Mouse (Mus musculus) c-Kit-positive CD71-positive TER-119-negative erythroid progenitor cells, embryonic 14.5 days (primary cell): ENCODE data around the gene Pym1.
"Not testable (repeated sequence)": the region's sequence is repeated elsewhere in the genome, so short reads cannot be mapped to it uniquely, and the experiment has no call there.

Source experiments
- DNase-seq: peaks from one replicate; pipeline ENCODE4 v3.0.0-alpha.2; 2013; ENCODE audit warnings: low read depth

Pym1 gene

GRCm38 (mm10) chr10:128747646-128748251 lies at the start of gene Pym1:
Pym1 (plus strand) TSS chr10:128747889.
- DNase-seq, result peak; percentile 85

GRCm38 (mm10) chr10:128699006-128699405 lies 48.7 kb upstream of the Pym1 start:
- DNase-seq, result no peak

- DNase-seq, result no peak
These were observed 48.1 kb upstream of the Pym1 start for GRCm38 (mm10) chr10:128699611-128700010.

GRCm38 (mm10) chr10:128700712-128701111 lies 47.0 kb upstream of the Pym1 start:
- DNase-seq, result no peak

- no peak for DNase-seq
These were observed 45.2 kb upstream of the Pym1 start for GRCm38 (mm10) chr10:128702328-128703007.

GRCm38 (mm10) chr10:128703895-128704294 lies 43.8 kb upstream of the Pym1 start, which contains the start of gene Pmel:
Pmel (plus strand) TSS chr10:128704195.
- DNase-seq, result no peak

GRCm38 (mm10) chr10:128704491-128705316 lies 43.0 kb upstream of the Pym1 start, which contains the start of gene Cdk2:
Cdk2 (minus strand) TSS chr10:128705031.
- peak; percentile 83 for DNase-seq

GRCm38 (mm10) chr10:128705317-128705693 lies 42.4 kb upstream of the Pym1 start:
- no peak for DNase-seq

- not testable (repeated sequence) for DNase-seq
These were observed 36.4 kb upstream of the Pym1 start for GRCm38 (mm10) chr10:128711318-128711717.

GRCm38 (mm10) chr10:128715559-128716537 lies 31.8 kb upstream of the Pym1 start:
- DNase-seq, result no peak

GRCm38 (mm10) chr10:128725466-128725865 lies 22.2 kb upstream of the Pym1 start:
- DNase-seq, result not testable (repeated sequence)

- no peak for DNase-seq
These were observed 19.6 kb upstream of the Pym1 start for GRCm38 (mm10) chr10:128728059-128728458.

- DNase-seq, result no peak
These were observed 16.7 kb upstream of the Pym1 start for GRCm38 (mm10) chr10:128731002-128731433.

- DNase-seq, result no peak
These were observed 15.7 kb upstream of the Pym1 start for GRCm38 (mm10) chr10:128731992-128732391.

GRCm38 (mm10) chr10:128737435-128737834 lies 10.3 kb upstream of the Pym1 start:
- no peak for DNase-seq

- DNase-seq, result no peak
These were observed 7.4 kb upstream of the Pym1 start for GRCm38 (mm10) chr10:128740296-128740695.

- DNase-seq, result no peak
These were observed 5.1 kb upstream of the Pym1 start for GRCm38 (mm10) chr10:128742616-128743015.

- DNase-seq, result no peak
These were observed 4.5 kb upstream of the Pym1 start for GRCm38 (mm10) chr10:128743235-128743634.

- DNase-seq, result no peak
These were observed 3.9 kb upstream of the Pym1 start for GRCm38 (mm10) chr10:128743791-128744191.

- no peak for DNase-seq
These were observed 3.5 kb upstream of the Pym1 start for GRCm38 (mm10) chr10:128744211-128744610.
